Mouse (Mus musculus): ENCODE data around the gene Lep. TPM values are rescaled to one million over a fixed set of nuclear protein-coding genes. Genes with fewer than 3 reads are reported as not detected.

The Lep gene
- total RNA-seq, 2 experiments from 2014 or later: 0.39 to 0.66 TPM

- intact Hi-C loops (cut with DNase I): no loop called here
- no peak for DNase-seq
Measured at GRCm38 (mm10) chr6:29111501-29111900, 51.5 kb downstream of the Lep start.

DNA sequence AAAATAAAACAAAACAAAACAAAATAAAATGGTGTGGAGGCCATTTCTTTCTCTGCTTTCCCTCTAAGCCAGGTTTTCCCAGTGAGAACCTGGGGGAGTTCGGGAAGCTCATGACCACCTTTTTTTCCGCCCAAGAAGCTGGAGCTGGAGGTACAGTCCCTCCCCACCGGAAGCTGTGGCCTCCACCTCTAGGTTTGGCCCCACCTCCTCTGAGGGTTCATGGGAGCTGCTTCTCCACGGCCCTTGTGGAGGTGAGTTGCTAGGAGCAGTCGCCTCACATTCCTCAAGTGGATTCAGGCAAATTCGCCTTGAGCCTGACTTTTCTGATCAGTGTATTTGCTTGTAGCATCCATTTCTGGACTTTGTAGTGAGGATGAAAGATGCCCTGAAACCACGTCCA, 55.7 kb downstream of the Lep start:
- intact Hi-C loops (cut with DNase I): no loop called here
- no peak for DNase-seq

DNA sequence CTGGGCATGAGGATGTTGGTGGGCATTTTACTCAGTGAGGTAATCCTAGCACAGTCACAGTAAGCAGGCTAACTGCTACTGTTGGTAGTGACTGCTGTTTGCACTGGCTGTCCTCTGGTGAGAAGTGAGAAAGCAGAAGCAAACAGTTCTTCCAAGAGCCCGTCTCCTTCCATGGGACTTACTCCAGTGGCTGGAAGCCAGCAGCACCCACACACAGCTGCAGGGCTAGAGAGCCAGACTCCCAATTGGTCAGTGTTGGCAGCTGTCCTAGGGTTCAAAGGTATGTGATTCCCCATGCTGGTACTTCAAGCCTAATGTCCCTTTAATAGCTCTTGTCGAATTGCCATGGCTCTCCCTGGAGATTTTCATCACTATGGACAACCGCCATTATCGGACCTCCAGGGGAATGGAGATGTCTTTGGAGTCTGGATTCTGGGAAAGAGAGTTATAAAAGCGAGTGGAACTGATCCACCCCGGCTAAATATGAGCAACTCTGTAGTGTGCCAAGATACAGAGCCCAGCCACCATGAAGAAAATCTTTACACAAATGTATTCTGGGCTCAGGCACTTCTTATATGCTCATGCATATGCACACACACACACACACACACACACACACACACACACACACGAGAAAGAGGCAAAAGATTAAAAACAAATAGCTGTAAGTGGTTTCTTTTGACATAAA, 57.5 kb downstream of the Lep start:
- intact Hi-C loops (cut with DNase I): no loop called here
- DNase-seq: peak; percentile 75 to 83

DNA sequence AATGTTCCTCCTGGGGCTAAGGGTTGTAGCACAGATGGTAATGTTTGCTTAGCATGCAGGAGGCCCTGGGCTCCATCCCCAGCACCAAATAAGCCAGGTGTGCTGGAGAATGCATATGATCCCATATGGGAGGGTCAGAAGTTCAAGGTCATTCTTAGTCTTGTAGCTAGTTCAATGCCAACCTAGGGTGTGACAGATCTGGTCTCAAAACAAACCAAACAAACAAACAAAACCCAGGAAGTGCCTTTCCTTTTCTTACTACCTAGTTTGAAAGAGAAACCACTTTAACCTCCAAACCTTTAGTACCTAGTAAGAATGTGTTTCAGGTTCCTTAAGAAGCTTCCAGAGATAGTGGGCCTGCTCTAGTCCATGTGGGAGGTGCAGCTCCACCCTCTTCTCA, 58.2 kb downstream of the Lep start:
- intact Hi-C loops (cut with DNase I): no loop called here
- no peak for DNase-seq

- no peak for DNase-seq
Measured at GRCm38 (mm10) chr6:29118963-29119362, 58.9 kb downstream of the Lep start.

DNA sequence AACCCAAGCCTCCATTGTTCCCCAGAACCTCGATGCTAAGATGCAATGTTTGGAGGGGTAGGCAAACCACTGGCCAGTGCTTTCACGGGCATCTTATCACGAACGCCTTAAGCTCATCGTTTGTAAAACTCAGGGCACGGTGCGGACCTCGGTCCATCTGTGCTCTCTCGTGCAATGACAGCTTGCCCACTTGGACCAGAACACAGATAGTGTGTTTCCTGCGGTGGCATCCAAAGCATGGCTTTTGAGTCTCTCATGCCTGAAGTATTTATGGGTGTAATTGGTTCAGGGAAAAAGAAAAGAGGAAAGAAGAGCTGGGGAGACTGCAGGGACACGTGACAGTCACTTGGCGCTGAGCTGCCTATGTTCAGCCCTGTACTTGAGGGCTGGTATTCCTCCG, 60.0 kb downstream of the Lep start:
- DNase-seq: no peak
- intact Hi-C loops (cut with DNase I): no loop called here

More at GRCm38 (mm10) chr6:29118963-29119362, 58.9 kb downstream of the Lep start:
- intact Hi-C loops (cut with DNase I): no loop called here

Small RNA genes within 50 kb of the gene (microRNA-seq; reads per million reads assigned to microRNA genes)
- 1.1 to 3.7 reads per million in 2 experiments for gene Mir129-1

Other genes starting within 250 kb of the Lep start
- under 1 TPM; 0.20 to 0.44 TPM for gene Lrrc4, start 228.5 kb upstream of the Lep start, total RNA-seq (2021)
- gene Rbm28, start 104.8 kb downstream of the Lep start, total RNA-seq (2021): 10 to 100 TPM; 12.8 to 15.7 TPM
- under 1 TPM; 0.43 to 0.54 TPM for gene Prrt4, start 119.4 kb downstream of the Lep start, total RNA-seq (2021)
- 10 to 100 TPM; 10.5 to 15.5 TPM for gene Impdh1, start 156.1 kb downstream of the Lep start, total RNA-seq (2021)
- gene Hilpda, start 212.3 kb downstream of the Lep start, total RNA-seq (2021): 1 to 10 TPM; 3.2 to 3.4 TPM
- gene Fam71f2, start 219.4 kb downstream of the Lep start, total RNA-seq (2021): not detected